Comparison of ENCODE assay signal across 31 mouse cellular contexts in genomic region chr6:118315881-118316280, GRCm38 (mm10).
"Had no signal": no experiment of that assay in that cellular context is flagged by ENCODE, and none has a peak within 500 bp of the region (broad histone marks: within the 10 kb centered on the region; RNA-seq: fewer than 3 reads in every experiment).

No protein-coding gene starts in this region.

- H3K4me1 ChIP-seq: liver, embryonic 12.5 days; liver, embryonic 13.5 days; liver, embryonic 15.5 days; lung, embryonic 15.5 days; midbrain, embryonic 15.5 days; neural tube, embryonic 12.5 days had no signal

- H3K9ac ChIP-seq: limb, embryonic 13.5 days; limb, embryonic 15.5 days; liver, embryonic 12.5 days; liver, embryonic 13.5 days; liver, embryonic 14.5 days; liver, embryonic 15.5 days; liver, postnatal 0 days; lung, embryonic 14.5 days; lung, embryonic 15.5 days; midbrain, embryonic 12.5 days; midbrain, embryonic 15.5 days; neural tube, embryonic 12.5 days; neural tube, embryonic 13.5 days had no signal

- H3K9me3 ChIP-seq: limb, embryonic 10.5 days; limb, embryonic 12.5 days; limb, embryonic 13.5 days; limb, embryonic 15.5 days; liver, embryonic 12.5 days; liver, embryonic 13.5 days; liver, embryonic 15.5 days; lung, embryonic 15.5 days; midbrain, embryonic 10.5 days; midbrain, embryonic 12.5 days; midbrain, embryonic 15.5 days; neural tube, embryonic 12.5 days; neural tube, embryonic 13.5 days had no signal

- H3K4me3 ChIP-seq: limb, embryonic 10.5 days; limb, embryonic 12.5 days; limb, embryonic 13.5 days; limb, embryonic 15.5 days; liver, embryonic 12.5 days; liver, embryonic 13.5 days; liver, embryonic 15.5 days; lung, embryonic 15.5 days; megakaryocyte, embryonic 14.5 days; midbrain, embryonic 10.5 days; midbrain, embryonic 12.5 days; midbrain, embryonic 15.5 days; myocyte; neural tube, embryonic 12.5 days; neural tube, embryonic 13.5 days had no signal

- DNase-seq: left cerebral cortex, postnatal 4 days; liver; liver, embryonic 13.5 days; liver, postnatal 0 days; lung, adult 18-20 months; lung, adult 2 months; lung, embryonic 14.5 days; lung, postnatal 10 days; lung, postnatal 14 days; lung, postnatal 36 days; lung, postnatal 4 days; midbrain, embryonic 14.5 days had no signal

- H3K27me3 ChIP-seq: limb, embryonic 12.5 days; limb, embryonic 13.5 days; limb, embryonic 15.5 days; liver, embryonic 12.5 days; liver, embryonic 13.5 days; liver, embryonic 15.5 days; lung, embryonic 15.5 days; midbrain, embryonic 12.5 days; midbrain, embryonic 15.5 days; neural tube, embryonic 12.5 days; neural tube, embryonic 13.5 days had no signal

- ATAC-seq: liver, embryonic 12.5 days; liver, postnatal 0 days; lung, postnatal 0 days; midbrain, embryonic 15.5 days; midbrain, embryonic 16.5 days had no signal

- H3K4me2 ChIP-seq: limb, embryonic 12.5 days; limb, embryonic 13.5 days; limb, embryonic 15.5 days; liver, embryonic 11.5 days; liver, embryonic 12.5 days; liver, embryonic 13.5 days; liver, embryonic 15.5 days; lung, embryonic 14.5 days; lung, embryonic 15.5 days; midbrain, embryonic 12.5 days; midbrain, embryonic 15.5 days; neural tube, embryonic 12.5 days; neural tube, embryonic 13.5 days had no signal

- H3K36me3 ChIP-seq: limb, embryonic 10.5 days; limb, embryonic 12.5 days; limb, embryonic 13.5 days; limb, embryonic 15.5 days; liver, embryonic 12.5 days; liver, embryonic 13.5 days; liver, embryonic 15.5 days; lung, embryonic 15.5 days; midbrain, embryonic 10.5 days; midbrain, embryonic 12.5 days; midbrain, embryonic 15.5 days; neural tube, embryonic 12.5 days; neural tube, embryonic 13.5 days had no signal

- H3K27ac ChIP-seq: limb, embryonic 12.5 days; limb, embryonic 13.5 days; limb, embryonic 15.5 days; liver, embryonic 12.5 days; liver, embryonic 13.5 days; liver, embryonic 14.5 days; liver, embryonic 15.5 days; lung, embryonic 15.5 days; macrophage; midbrain, embryonic 12.5 days; midbrain, embryonic 15.5 days; neural tube, embryonic 12.5 days; neural tube, embryonic 13.5 days had no signal
